Comparison of ENCODE assay signal across 35 mouse cellular contexts in genomic region chr10:93023295-93023694, GRCm38 (mm10). TPM values are rescaled to one million over a fixed set of nuclear protein-coding genes. Genes with fewer than 3 reads are reported as not detected.
"Had no signal": no experiment of that assay in that cellular context is flagged by ENCODE, and none has a peak within 500 bp of the region (broad histone marks: within the 10 kb centered on the region; RNA-seq: fewer than 3 reads in every experiment).

No protein-coding gene starts in this region.

- H3K27me3 ChIP-seq: heart, embryonic 12.5 days; heart, embryonic 13.5 days; heart, embryonic 15.5 days; hindbrain, embryonic 12.5 days; hindbrain, embryonic 15.5 days; intestine, embryonic 15.5 days; kidney, embryonic 15.5 days had no signal

- DNase-seq: heart, postnatal 10 days; heart, postnatal 14 days; heart, postnatal 36 days; heart, postnatal 4 days; kidney, adult 11 months; kidney, adult 18-20 months; kidney, adult 2 months; kidney, adult 8-10 months; kidney, adult 9 months; kidney, postnatal 10 days; kidney, postnatal 14 days; kidney, postnatal 25 days; kidney, postnatal 36 days; kidney, postnatal 4 days; layer of hippocampus, adult 9-11 months; layer of hippocampus, postnatal 36 days had no signal

- H3K9ac ChIP-seq: heart, embryonic 12.5 days; heart, embryonic 13.5 days; heart, embryonic 15.5 days; hindbrain, embryonic 12.5 days; hindbrain, embryonic 14.5 days; hindbrain, embryonic 15.5 days; intestine, embryonic 15.5 days; kidney, embryonic 15.5 days had no signal

- ATAC-seq: hindbrain, embryonic 16.5 days; hindbrain, postnatal 0 days; inflammation-experienced regulatory T-cells, adult 6 months; intestine, embryonic 15.5 days; intestine, embryonic 16.5 days; intestine, postnatal 0 days had no signal

- H3K9me3 ChIP-seq: heart, embryonic 10.5 days; heart, embryonic 12.5 days; heart, embryonic 13.5 days; heart, embryonic 15.5 days; hindbrain, embryonic 10.5 days; hindbrain, embryonic 12.5 days; hindbrain, embryonic 15.5 days; intestine, embryonic 15.5 days; kidney, embryonic 15.5 days had no signal

- H3K36me3 ChIP-seq: heart, embryonic 10.5 days; heart, embryonic 12.5 days; heart, embryonic 13.5 days; heart, embryonic 15.5 days; hindbrain, embryonic 10.5 days; hindbrain, embryonic 12.5 days; hindbrain, embryonic 15.5 days; intestine, embryonic 15.5 days; kidney, embryonic 15.5 days had no signal

- H3K4me3 ChIP-seq: heart, embryonic 10.5 days; heart, embryonic 12.5 days; heart, embryonic 13.5 days; heart, embryonic 15.5 days; hindbrain, embryonic 10.5 days; hindbrain, embryonic 12.5 days; hindbrain, embryonic 15.5 days; intestine, embryonic 15.5 days; kidney, embryonic 15.5 days; layer of hippocampus, adult 2 months; left cerebral cortex, adult 2 months had no signal

- H3K4me2 ChIP-seq: heart, embryonic 11.5 days; heart, embryonic 12.5 days; heart, embryonic 13.5 days; heart, embryonic 15.5 days; hindbrain, embryonic 12.5 days; hindbrain, embryonic 14.5 days; hindbrain, embryonic 15.5 days; intestine, embryonic 15.5 days; kidney, embryonic 15.5 days had no signal

- H3K27ac ChIP-seq: heart, embryonic 10.5 days; heart, embryonic 13.5 days; heart, embryonic 15.5 days; hindbrain, embryonic 10.5 days; hindbrain, embryonic 12.5 days; hindbrain, embryonic 14.5 days; hindbrain, embryonic 15.5 days; hindbrain, postnatal 0 days; intestine, embryonic 15.5 days; kidney, embryonic 15.5 days; kidney, postnatal 0 days; layer of hippocampus, adult 2 months; left cerebral cortex, adult 2 months had no signal

- H3K4me1 ChIP-seq: heart, embryonic 10.5 days; heart, embryonic 12.5 days; heart, embryonic 13.5 days; heart, embryonic 15.5 days; hindbrain, embryonic 12.5 days; hindbrain, embryonic 15.5 days; intestine, embryonic 15.5 days; kidney, embryonic 15.5 days had no signal

RNA-seq across cellular contexts. Expression of gene Cfap54, which starts 58.1 kb away (rescaled TPM):
- polyA plus RNA-seq: intestine, postnatal 0 days had no signal
